Mouse (Mus musculus): Measurements from ENCODE around the gene Slc5a9. TPM values are rescaled to one million over a fixed set of nuclear protein-coding genes. Genes with fewer than 3 reads are reported as not detected.
"Not testable (repeated sequence)": the region's sequence is repeated elsewhere in the genome, so short reads cannot be mapped to it uniquely, and the experiment has no call there.

Gene Slc5a9
- total RNA-seq (2021), result not detected

DNA sequence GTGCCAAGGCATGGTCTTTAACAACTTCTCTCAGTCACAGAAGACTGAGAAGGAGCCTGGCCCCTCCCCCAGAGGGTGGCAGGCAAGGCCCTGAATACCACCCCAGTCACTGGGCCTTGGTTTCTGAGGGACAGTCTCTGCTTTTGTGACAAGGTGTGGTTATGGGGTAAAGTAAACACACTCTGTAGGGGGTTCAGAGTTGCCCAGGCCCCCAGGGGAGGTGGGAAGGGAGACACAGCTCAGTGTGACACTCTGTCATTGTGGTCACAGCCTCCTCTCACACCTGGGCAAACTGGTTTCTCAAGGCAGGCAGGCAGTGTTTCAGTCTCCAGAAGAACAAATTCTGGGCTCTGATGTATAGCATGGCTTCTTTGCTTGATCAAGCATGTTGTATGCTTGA lies at the start of gene Slc5a9:
Gene Slc5a9, minus strand, starts transcription at position 144 of the 400 bp plus-strand sequence.
- no peak for DNase-seq

DNA sequence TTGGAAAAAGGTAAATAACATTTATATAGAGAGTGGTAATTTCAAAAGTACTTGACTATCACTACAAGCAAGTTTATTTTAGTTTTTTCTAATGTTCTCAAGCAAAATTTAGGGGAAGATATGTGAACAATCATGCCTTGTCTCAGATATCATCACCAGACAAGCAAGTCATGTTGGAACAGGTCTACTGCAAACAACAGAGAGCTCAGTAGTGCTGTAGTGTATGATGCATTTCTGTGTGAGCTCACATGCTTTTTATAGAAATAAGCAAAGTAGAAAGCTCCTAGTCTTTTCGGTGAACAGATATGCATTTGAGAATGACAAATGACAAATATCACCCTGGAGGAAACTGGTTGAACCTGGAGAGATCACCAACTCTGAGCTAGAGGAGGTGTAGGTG lies 16.4 kb upstream of the Slc5a9 start, which contains the start of gene Skint8:
Gene Skint8, plus strand, starts transcription at position 301 of the 400 bp plus-strand sequence.
- DNase-seq, result no peak

DNA sequence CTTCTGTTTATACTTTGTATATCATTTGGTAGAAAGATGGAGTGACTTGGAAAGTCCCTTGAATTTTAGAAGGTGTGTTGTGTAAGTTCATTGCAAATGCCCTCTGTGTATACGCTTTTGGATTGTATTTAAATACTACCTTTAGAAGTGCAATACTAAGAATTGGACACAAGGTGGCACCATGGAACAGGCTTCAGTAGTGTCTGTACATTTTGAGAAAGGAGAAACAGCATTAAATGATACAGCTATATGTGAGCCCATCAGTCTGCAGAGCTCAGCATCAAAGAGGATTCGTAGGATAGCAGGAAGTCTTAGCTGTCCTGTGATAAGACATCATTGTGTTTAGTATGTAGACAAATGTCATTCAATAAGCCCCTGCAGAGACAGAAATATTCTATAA lies 5.2 kb upstream of the Slc5a9 start:
- no peak for DNase-seq

DNA sequence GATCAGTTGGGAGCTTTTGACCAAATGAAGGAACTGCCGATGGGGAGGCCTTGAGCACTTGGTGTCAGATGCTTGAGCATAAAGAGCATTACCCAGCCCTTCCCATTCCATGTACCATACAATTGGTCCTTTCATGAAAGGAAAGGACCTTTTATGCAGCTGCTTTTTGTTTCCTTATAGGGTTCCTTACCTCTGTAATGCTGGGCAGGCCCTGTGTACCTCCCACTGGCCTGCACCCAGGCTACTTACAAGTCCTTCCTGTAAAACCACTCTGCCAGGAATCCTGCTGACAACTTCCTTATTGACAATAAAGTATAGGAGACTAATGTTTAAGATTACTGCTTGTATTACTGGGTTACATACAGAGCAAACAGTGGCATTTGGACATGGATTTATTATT lies 1.2 kb downstream of the Slc5a9 start:
- DNase-seq, result no peak

DNA sequence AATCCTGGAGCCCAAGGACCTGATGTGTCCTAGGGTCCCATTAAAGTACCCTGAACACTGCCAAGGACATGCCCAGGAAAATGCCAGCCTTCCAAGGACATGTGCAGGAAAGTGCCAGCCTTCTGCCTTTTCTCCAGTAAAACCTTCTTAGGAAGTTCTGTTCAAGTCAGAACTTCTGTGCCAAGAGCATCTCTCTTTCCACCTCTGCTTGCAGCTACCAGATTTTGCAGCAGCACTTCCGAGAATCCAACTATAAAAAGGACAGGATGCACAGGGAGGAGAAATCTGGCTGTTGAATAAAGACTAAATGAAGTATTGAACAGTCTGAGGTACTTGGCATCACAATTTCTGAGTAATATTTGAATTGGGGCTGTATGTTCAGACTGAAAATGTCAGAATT lies 2.2 kb downstream of the Slc5a9 start:
- not testable (repeated sequence) for DNase-seq

DNA sequence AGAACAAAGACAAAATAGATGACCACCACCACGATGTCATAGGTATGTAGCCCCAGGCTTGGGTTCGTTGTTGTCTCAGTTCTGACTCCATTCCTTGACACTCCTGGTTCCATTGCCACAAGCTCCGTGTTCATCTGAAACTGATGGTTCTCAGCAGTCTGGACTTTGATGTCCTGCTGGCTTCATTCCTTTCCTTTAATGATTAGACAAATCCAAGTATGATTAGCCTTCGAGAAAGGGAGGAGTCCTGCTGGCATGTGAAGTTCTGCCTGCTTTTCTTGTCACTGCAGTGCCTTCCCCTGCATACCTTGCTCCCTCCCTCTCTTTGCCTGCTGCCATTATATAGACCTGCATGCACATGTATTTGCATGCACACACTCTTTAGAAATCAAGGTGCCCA lies 4.2 kb downstream of the Slc5a9 start:
- DNase-seq, result no peak

DNA sequence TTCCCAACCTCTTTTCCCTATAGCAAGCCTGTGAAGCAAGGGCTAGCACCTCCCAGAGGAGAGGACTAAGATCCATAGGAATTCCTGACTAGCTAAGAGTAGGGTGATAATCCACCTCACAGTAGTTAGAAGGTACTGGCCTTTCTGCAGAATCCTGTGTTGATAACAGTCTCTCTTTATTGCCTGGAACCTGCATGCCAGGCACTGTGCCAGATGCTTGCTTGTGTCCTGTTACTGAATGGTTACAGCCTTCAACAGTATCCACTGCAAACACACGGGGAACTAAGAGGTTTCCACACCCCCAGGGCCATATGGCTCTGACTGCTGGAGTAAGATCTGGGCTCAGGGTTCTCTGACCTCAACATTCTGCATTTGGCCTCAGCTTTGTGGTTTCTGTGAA lies 5.0 kb downstream of the Slc5a9 start:
- no peak for DNase-seq

DNA sequence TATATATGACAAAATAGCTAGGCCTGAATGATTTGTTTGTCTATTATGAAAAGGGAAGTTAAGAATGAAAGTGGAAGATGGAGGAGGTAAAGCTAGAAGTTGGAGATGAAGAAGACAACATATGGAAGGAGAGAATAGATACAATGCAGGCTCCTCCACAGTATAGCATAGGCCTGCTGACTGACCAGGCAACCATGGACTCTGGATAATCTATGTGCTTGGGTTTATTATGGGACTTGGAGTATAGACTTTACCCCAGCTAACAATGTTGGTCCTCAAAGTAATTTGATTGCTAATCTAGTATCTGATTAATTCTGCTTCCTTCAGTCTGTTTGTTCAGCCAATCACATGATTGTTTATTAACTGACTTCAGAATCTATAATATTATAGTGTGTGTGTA lies 10.6 kb downstream of the Slc5a9 start:
- DNase-seq, result no peak

DNA sequence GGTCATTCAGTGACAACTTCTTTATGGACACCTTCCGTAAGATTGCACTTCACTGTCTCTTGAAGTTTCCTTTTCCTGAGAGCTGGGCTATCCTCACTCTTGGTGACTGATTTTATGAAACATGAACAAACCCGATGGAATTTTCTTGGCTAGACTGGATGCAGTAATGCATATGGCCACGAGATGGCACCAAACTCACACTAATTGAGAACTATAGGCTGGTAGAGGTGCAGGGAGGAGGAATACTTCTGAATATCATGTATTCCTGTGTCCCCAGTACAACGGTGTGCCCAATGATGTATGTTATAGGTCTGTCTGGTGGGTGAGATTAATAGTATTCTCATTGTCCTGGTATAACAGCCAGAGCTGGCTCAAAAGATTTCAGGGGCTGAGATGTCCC lies 16.1 kb downstream of the Slc5a9 start:
- DNase-seq, result peak; percentile 68 to 80

DNA sequence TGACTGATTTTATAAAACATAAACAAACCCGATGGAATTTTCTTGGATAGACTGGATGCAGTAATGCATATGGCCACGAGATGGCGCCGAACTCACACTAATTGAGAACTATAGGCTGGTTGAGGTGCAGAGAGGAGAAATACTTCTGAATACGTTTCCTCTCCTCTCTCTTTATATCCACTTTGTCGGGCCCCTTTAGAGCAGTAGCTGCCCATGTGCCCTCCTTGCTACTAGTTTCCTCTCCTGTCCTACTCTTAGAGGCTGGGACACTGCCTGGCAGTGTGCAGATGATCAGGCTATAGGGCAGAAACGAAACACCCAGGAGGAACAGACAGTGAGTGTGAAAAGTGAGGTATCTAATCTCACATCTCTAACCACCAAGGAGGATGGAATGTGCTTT lies 16.7 kb downstream of the Slc5a9 start:
- DNase-seq, result peak; percentile 56 to 66

DNA sequence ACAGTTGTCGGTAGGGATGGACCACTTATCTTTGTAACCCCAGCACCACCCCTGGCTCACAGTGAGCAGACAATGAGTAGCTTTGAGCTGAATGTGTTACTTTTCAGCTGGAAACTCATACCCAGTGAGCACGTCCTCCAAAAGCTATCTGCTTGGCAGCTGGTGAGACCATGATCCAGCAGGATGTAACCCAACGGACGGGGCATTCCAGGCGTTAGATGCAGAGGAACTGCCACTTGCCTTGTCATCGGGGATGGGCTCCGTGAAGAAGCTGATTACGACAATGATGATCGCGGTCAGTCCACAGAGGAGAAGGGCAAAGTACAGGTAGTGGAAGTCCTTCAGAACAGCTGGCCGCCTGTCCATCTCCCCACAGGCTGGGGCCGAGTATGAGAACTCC lies 19.2 kb downstream of the Slc5a9 start:
- DNase-seq, result no peak

DNA sequence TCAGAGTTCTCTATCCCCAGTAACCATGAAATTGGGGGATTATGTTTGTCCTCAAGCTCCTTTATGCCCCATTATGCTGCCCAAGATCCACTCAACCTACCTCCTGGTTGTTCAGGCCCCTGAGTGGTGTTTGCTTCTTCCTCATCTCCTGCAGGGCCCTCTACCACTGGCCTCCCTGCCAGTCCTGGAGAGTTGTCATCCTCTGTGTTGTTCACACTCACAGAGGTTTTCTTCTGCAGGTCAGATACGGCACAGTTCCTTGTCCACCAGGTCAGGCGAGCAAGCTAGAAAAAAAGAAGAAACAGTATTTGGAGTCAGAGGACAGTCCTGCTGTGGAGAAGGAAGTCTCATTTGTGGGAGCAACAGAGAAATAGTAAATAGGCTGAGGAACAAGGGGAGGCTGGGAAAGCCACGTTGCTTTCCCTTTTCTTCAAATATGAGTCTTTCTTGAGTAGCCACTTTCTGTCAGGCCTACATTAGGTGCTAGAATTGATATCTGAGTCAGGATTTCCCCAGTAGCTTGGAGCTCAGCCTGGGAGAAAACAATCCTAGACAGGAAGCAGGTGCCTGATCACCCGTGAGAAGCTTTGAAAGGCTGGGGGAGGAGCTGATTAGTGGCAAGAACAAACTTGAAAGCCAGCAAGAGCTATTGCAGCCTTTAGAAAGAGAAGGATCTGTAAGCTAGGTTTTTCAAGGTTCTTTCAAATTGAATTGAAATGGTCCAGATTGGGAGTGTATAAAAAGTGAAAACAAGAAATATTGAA lies 22.4 kb downstream of the Slc5a9 start:
- no peak for DNase-seq

DNA sequence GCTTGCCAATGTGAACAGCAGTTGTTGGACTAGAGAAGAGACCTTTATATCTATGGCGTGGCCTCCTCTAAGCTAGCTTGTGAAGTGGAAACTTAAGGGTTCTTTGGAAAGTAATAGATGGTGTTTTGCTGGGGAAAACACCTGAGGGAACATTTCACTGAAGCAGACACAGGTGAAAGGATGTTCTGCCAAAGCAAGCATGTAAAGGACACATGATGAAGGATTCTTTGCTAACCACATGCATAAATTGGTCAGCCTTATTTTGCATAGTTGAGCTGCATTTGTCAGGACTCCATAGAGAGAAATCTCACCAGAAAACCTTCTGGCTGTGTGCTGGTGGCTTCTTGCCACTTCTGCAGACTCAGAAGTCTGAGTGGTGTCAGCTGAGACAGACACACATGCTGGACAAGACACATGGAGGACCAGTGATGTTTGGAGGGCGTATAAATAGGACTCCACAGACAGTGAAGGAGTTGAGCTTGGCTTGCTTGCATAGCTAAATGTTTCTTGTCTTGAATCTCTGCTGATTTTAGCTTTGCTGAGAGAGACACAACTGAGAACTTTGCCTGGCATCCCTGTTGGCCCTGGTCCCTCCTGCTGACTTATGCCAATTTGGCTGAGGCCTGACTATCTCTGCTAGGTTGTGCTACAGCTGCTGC lies 34.8 kb downstream of the Slc5a9 start:
- DNase-seq, result no peak

DNA sequence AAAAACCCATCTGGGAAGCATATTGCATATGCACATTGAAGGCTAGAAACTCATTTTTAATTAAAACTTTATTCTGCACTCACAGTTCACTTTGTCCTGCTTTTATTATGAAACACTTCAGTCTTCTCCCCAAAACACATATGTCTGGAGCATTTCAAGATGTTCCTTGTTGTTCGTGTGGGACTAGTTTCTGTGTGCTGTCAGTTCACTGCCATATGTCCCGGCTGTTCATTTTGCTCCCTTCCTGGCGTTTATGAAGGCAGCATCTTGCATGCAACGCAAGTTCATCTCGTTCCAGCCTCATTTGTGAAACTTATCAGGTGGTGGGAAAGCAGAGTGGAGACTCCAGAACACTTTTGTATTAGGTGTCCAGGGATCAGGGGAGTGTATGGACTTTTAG lies 36.0 kb downstream of the Slc5a9 start:
- DNase-seq, result peak; percentile 38 to 58

DNA sequence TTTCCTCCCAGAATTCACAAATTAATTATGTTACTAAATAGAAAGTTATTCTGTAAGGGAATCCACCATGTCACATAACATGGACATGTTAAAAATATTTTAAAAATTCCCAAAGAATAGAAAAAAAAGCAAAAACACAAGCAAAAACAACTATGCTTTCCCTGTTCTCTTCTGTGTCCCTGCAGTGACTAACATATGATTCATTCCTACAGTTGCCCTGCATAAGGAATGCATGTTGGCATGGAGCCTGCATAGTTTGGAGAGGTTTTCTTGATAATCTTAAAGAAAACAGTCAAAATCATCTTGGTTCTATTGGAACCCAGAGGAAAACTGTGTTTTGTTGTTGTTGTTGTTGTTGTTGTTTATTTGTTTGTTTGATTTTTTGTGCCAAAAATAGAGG lies 50.1 kb downstream of the Slc5a9 start:
- DNase-seq, result no peak

DNA sequence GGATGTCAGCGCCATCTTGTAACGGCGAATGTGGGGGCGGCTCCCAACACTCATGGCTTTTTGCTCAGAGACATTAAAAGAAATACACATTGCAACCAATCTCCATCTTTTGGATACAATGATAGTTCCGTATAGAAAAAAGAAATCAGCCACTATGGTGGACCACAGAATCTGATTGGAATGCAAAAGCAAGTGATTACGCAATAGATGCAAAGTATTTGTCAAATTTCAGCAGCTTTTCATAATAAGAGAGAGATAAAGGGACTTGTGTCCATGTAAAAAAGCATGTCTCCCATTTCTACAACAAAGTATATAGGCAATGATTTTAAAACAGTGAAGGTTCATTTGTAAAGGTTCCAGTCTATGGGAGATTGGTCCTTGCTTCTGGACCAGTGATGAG lies 63.8 kb downstream of the Slc5a9 start:
- DNase-seq, result no peak

Other genes starting within 250 kb of the Slc5a9 start
- gene Spata6, start 182.9 kb downstream of the Slc5a9 start, total RNA-seq (2021), result 1 to 10 TPM; 2.0 to 2.9 TPM
- gene Skint8, start 16.5 kb upstream of the Slc5a9 start, total RNA-seq (2021), result not detected
- gene Skint7, start 70.0 kb upstream of the Slc5a9 start, total RNA-seq (2021), result under 1 TPM in 1 of 2 experiments, not detected in 1; 0.20 TPM
- gene Skint1, start 103.4 kb upstream of the Slc5a9 start, total RNA-seq (2021), result not detected
- not detected for gene Skint4, start 169.1 kb upstream of the Slc5a9 start, total RNA-seq (2021)

Data from layer of hippocampus, postnatal 36 days (tissue).